Mouse (Mus musculus): Measurements from ENCODE around the gene Lrp4. TPM values are rescaled to one million over a fixed set of nuclear protein-coding genes. Genes with fewer than 3 reads are reported as not detected.

The Lrp4 gene
- polyA plus RNA-seq, 2 experiments: 7.3 to 11.6 TPM

DNA sequence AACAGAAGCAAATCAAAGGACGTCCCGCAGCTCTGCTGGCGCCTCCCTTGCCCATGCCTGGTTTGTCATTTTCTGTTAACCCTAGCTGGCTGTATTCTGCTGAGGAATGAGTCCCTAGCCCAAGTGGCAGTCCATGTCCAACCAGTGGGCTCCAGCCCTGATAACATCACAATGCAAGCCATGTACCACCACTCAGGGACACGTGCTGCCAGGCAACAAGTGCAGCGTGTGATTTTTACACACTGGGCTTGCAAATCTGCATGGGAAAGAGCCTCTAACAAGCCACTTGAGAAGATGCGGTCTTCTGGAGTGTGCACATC lies 26.8 kb upstream of the Lrp4 start:
- TF ChIP-seq POLR2A (IDR thresholded peaks at IDR 0.05; ENCODE audit: borderline replicate concordance, extremely low read depth, insufficient read depth, insufficient read length): no peak
- H3K4me3 ChIP-seq (replicated peaks; ENCODE audit: low read length): no peak overlapping the region
- H3K27ac ChIP-seq (replicated peaks; ENCODE audit: low read depth, low read length): no peak overlapping the region
- H3K36me3 ChIP-seq (ENCODE audit: control insufficient read depth, insufficient read depth, low read length): no peaks in the 10 kb centered on the region
- 44% methylated on average over 6 of the region's 6 CpGs for WGBS
- H3K9me3 ChIP-seq (ENCODE audit: control insufficient read depth, low read length): no peaks in the 10 kb centered on the region
- no peak for ATAC-seq (ENCODE audit: low FRiP score, low read depth)
- 0 out of 2 replicates have a peak, but pooled peaks cover 4% of the 10 kb centered on the region for H3K4me1 ChIP-seq (ENCODE audit: control insufficient read depth, insufficient read depth, low read length)
- no peak overlapping the region for H3K9ac ChIP-seq (ENCODE audit: low read depth, low read length, severe bottlenecking)
- H3K4me2 ChIP-seq (replicated peaks; ENCODE audit: low read depth, low read length, severe bottlenecking): no peak overlapping the region
- H3K27me3 ChIP-seq (ENCODE audit: control insufficient read depth, insufficient read depth, low read length): no peaks in the 10 kb centered on the region
- no peak for DNase-seq (ENCODE audit: low spot score)

DNA sequence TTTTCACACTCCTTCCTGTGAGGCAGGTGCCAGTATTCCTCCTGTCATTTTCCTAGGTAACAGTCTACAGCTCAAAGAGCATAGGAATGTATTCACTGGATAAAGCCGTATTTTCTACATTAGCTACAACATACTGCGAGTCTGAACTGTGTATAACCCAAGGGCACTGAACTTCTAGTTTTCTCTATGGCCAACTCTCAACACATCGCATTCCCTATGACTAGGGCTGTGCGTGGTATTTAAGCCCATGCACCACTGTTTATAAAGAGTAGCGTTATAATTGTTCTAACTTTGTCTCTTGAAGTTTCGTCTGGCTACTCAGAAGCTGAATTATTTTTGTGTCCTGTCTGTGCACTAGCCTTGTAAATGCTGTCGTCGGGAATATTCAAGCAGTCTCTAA lies 20.6 kb upstream of the Lrp4 start:
- Histone ChIP-seq H3K36me3 (ENCODE audit: control insufficient read depth, insufficient read depth, low read length) (no peaks in the 10 kb centered on the region), H3K27me3 (ENCODE audit: control insufficient read depth, insufficient read depth, low read length) (no peaks in the 10 kb centered on the region), H3K9me3 (ENCODE audit: control insufficient read depth, low read length) (no peaks in the 10 kb centered on the region), H3K4me1 (ENCODE audit: control insufficient read depth, insufficient read depth, low read length) (no peaks in the 10 kb centered on the region), H3K4me3 (replicated peaks; ENCODE audit: low read length) (no peak overlapping the region), H3K27ac (replicated peaks; ENCODE audit: low read depth, low read length) (no peak overlapping the region), H3K4me2 (replicated peaks; ENCODE audit: low read depth, low read length, severe bottlenecking) (no peak overlapping the region), H3K9ac (ENCODE audit: low read depth, low read length, severe bottlenecking) (no peak overlapping the region)
- DNase-seq (ENCODE audit: low spot score): no peak
- TF ChIP-seq POLR2A (IDR thresholded peaks at IDR 0.05; ENCODE audit: borderline replicate concordance, extremely low read depth, insufficient read depth, insufficient read length): no peak
- ATAC-seq (ENCODE audit: low FRiP score, low read depth): no peak
- WGBS: 91% methylated on average over 8 of the region's 8 CpGs

DNA sequence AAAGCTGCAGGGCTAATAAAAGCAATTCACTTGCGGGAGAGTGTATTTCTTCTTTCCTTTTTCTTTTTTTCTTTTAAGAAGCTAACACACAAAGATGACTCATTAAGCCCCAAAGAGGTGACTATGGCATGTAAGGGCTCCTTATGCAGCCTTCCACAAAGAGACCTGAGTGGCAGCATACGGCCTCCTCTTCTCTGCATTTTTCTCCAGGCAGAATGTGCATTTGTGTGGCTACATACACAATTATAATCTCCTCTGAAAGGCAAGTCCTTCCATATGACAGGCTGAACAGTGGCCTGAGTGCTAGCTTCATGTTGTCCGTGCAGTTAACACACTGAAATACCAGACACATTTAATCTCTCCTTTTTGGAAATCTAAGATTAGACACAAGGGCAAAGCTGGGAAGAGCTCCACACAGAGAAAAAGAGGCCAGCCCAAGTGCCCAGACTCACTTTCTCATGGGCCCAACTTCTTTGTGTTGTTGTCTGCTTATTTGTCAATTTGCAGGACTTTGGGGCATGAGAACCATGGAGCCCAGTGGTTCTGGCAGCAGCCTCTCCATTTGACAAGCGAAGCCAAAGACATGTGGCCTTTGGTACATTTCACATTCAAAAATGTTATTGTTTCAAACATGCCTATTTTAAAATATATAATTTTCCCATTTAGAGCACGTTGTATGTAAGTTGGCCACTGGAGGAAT lies 20.0 kb upstream of the Lrp4 start:
- DNase-seq (ENCODE audit: low spot score): no peak
- Histone ChIP-seq H3K9ac (ENCODE audit: low read depth, low read length, severe bottlenecking) (no peak overlapping the region), H3K27ac (replicated peaks; ENCODE audit: low read depth, low read length) (no peak overlapping the region), H3K4me1 (ENCODE audit: control insufficient read depth, insufficient read depth, low read length) (no peaks in the 10 kb centered on the region), H3K27me3 (ENCODE audit: control insufficient read depth, insufficient read depth, low read length) (no peaks in the 10 kb centered on the region), H3K36me3 (ENCODE audit: control insufficient read depth, insufficient read depth, low read length) (no peaks in the 10 kb centered on the region), H3K4me3 (replicated peaks; ENCODE audit: low read length) (no peak overlapping the region), H3K9me3 (ENCODE audit: control insufficient read depth, low read length) (no peaks in the 10 kb centered on the region), H3K4me2 (replicated peaks; ENCODE audit: low read depth, low read length, severe bottlenecking) (no peak overlapping the region)
- no peak for TF ChIP-seq POLR2A (IDR thresholded peaks at IDR 0.05; ENCODE audit: borderline replicate concordance, extremely low read depth, insufficient read depth, insufficient read length)
- 84% methylated on average over 5 of the region's 5 CpGs for WGBS
- no peak for ATAC-seq (ENCODE audit: low FRiP score, low read depth)

DNA sequence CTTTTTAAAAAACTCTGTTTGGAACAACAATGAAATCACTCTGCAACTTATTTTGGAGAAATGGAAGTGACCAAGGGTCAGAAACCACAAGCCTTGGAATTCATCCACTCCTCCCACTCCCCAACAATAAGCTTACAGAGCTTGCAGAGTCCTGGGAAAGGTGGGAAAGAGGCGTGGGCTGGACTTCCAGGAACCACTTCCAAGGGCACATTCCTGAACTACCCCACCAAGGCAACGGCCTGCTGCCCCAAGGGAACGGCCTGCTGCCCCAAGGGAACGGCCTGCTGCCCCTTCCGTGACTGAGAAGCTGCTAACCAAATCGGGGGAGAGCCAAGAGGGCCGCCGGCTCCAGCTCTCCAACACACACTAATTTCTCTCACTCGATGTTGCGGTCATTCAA lies 18.0 kb upstream of the Lrp4 start:
- DNase-seq (ENCODE audit: low spot score) (no peak), ATAC-seq (ENCODE audit: low FRiP score, low read depth) (no peak)
- H3K9ac ChIP-seq (ENCODE audit: low read depth, low read length, severe bottlenecking): no peak overlapping the region
- no peak overlapping the region for H3K4me2 ChIP-seq (replicated peaks; ENCODE audit: low read depth, low read length, severe bottlenecking)
- TF ChIP-seq POLR2A (IDR thresholded peaks at IDR 0.05; ENCODE audit: borderline replicate concordance, extremely low read depth, insufficient read depth, insufficient read length): no peak
- WGBS: 84% methylated on average over 10 of the region's 10 CpGs
- no peaks in the 10 kb centered on the region for H3K27me3 ChIP-seq (ENCODE audit: control insufficient read depth, insufficient read depth, low read length)
- no peaks in the 10 kb centered on the region for H3K9me3 ChIP-seq (ENCODE audit: control insufficient read depth, low read length)
- H3K4me3 ChIP-seq (replicated peaks; ENCODE audit: low read length): no peak overlapping the region
- no peaks in the 10 kb centered on the region for H3K36me3 ChIP-seq (ENCODE audit: control insufficient read depth, insufficient read depth, low read length)
- H3K27ac ChIP-seq (replicated peaks; ENCODE audit: low read depth, low read length): no peak overlapping the region
- 0 out of 2 replicates have a peak, but pooled peaks cover 3% of the 10 kb centered on the region for H3K4me1 ChIP-seq (ENCODE audit: control insufficient read depth, insufficient read depth, low read length)

DNA sequence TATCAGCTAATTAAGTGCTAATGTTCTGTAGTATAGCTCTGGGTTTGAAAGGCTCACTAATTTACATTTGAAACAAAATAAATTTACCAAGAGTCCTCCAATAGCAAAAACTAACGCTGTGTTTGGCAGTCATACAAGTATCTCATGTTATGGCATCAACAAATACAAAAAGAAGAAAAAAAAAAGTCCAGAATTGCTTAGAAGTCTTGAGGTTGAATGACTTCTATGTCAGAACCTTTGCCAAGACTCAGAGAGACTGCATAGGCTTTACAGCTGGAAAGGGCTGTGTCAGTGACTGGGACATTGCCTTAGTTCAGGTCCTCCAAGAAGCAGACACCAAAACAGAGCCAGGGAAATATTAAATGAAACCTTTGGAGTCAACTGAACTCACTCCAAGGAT lies 17.4 kb upstream of the Lrp4 start:
- DNase-seq (ENCODE audit: low spot score): no peak
- Histone ChIP-seq H3K9ac (ENCODE audit: low read depth, low read length, severe bottlenecking) (no peak overlapping the region), H3K27ac (replicated peaks; ENCODE audit: low read depth, low read length) (no peak overlapping the region), H3K9me3 (ENCODE audit: control insufficient read depth, low read length) (no peaks in the 10 kb centered on the region), H3K4me2 (replicated peaks; ENCODE audit: low read depth, low read length, severe bottlenecking) (no peak overlapping the region), H3K36me3 (ENCODE audit: control insufficient read depth, insufficient read depth, low read length) (no peaks in the 10 kb centered on the region), H3K27me3 (ENCODE audit: control insufficient read depth, insufficient read depth, low read length) (no peaks in the 10 kb centered on the region), H3K4me3 (replicated peaks; ENCODE audit: low read length) (no peak overlapping the region), H3K4me1 (ENCODE audit: control insufficient read depth, insufficient read depth, low read length) (0 out of 2 replicates have a peak, but pooled peaks cover 3% of the 10 kb centered on the region)
- ATAC-seq (ENCODE audit: low FRiP score, low read depth): no peak
- 80% methylated on average over 1 of the region's 1 CpGs for WGBS
- TF ChIP-seq POLR2A (IDR thresholded peaks at IDR 0.05; ENCODE audit: borderline replicate concordance, extremely low read depth, insufficient read depth, insufficient read length): no peak
